Mouse (Mus musculus): ENCODE results near the gene Plk5. TPM values are rescaled to one million over a fixed set of nuclear protein-coding genes. Genes with fewer than 3 reads are reported as not detected.

The Plk5 gene
- polyA plus RNA-seq, 1 experiment = 2.0 TPM

GRCm38 (mm10) chr10:80316359-80316781 lies 39.9 kb upstream of the Plk5 start:
- no peak overlapping the region for H3K27ac ChIP-seq (ENCODE audit: insufficient read depth, low read depth, low read length)
- WGBS = 31% methylated on average over 11 of the region's 11 CpGs
- H3K4me3 ChIP-seq (ENCODE audit: insufficient read depth, low read depth, low read length) = no peak overlapping the region
- TF ChIP-seq CTCF (conservative IDR thresholded peaks at IDR 0.05; ENCODE audit: insufficient read depth, insufficient read length, low read depth, low read length) = no peak
- no peak for TF ChIP-seq POLR2A (IDR thresholded peaks at IDR 0.05; ENCODE audit: low read depth, low read length)
- peaks cover 7% of the 10 kb centered on the region for H3K4me1 ChIP-seq (ENCODE audit: control insufficient read depth, insufficient read depth, low read length)
- H3K36me3 ChIP-seq (ENCODE audit: control insufficient read depth, insufficient read depth, low read length) = no peaks in the 10 kb centered on the region
- H3K27me3 ChIP-seq (replicated peaks; ENCODE audit: control insufficient read depth, insufficient read depth, low read length) = no peaks in the 10 kb centered on the region
- no peak for DNase-seq

- Histone ChIP-seq H3K27me3 (replicated peaks; ENCODE audit: control insufficient read depth, insufficient read depth, low read length) (no peaks in the 10 kb centered on the region), H3K36me3 (ENCODE audit: control insufficient read depth, insufficient read depth, low read length) (no peaks in the 10 kb centered on the region), H3K27ac (ENCODE audit: insufficient read depth, low read depth, low read length) (no peak overlapping the region), H3K4me1 (ENCODE audit: control insufficient read depth, insufficient read depth, low read length) (peaks cover 7% of the 10 kb centered on the region), H3K4me3 (ENCODE audit: insufficient read depth, low read depth, low read length) (no peak overlapping the region)
- no peak for DNase-seq
- TF ChIP-seq POLR2A (IDR thresholded peaks at IDR 0.05; ENCODE audit: low read depth, low read length) (no peak), CTCF (conservative IDR thresholded peaks at IDR 0.05; ENCODE audit: insufficient read depth, insufficient read length, low read depth, low read length) (no peak)
- WGBS = 42% methylated on average over 10 of the region's 10 CpGs
Measured at GRCm38 (mm10) chr10:80317011-80317410, 39.2 kb upstream of the Plk5 start.

GRCm38 (mm10) chr10:80320340-80320760 lies 35.9 kb upstream of the Plk5 start, which contains the start of gene 2310011J03Rik:
Gene 2310011J03Rik, minus strand, starts transcription at chr10:80320537.
- WGBS = under 1% methylated on average over 34 of the region's 34 CpGs
- H3K4me3 ChIP-seq (ENCODE audit: insufficient read depth, low read depth, low read length) = peak within 1 kb of the TSS; percentile 89
- H3K27me3 ChIP-seq (replicated peaks; ENCODE audit: control insufficient read depth, insufficient read depth, low read length) = no peaks in the 10 kb centered on the region
- peak within 1 kb of the TSS; percentile 53 for H3K27ac ChIP-seq (ENCODE audit: insufficient read depth, low read depth, low read length)
- DNase-seq = peak; percentile 97
- no peaks in the 10 kb centered on the region for H3K36me3 ChIP-seq (ENCODE audit: control insufficient read depth, insufficient read depth, low read length)
- peaks cover 7% of the 10 kb centered on the region for H3K4me1 ChIP-seq (ENCODE audit: control insufficient read depth, insufficient read depth, low read length)
- TF ChIP-seq CTCF (conservative IDR thresholded peaks at IDR 0.05; ENCODE audit: insufficient read depth, insufficient read length, low read depth, low read length) (no peak), POLR2A (IDR thresholded peaks at IDR 0.05; ENCODE audit: low read depth, low read length) (peak; percentile 57)

- 65% methylated on average over 6 of the region's 6 CpGs for WGBS
Measured at GRCm38 (mm10) chr10:80321014-80321669, 35.1 kb upstream of the Plk5 start.

GRCm38 (mm10) chr10:80321670-80322581 lies 34.3 kb upstream of the Plk5 start:
- Histone ChIP-seq H3K27me3 (replicated peaks; ENCODE audit: control insufficient read depth, insufficient read depth, low read length) (no peaks in the 10 kb centered on the region), H3K4me1 (ENCODE audit: control insufficient read depth, insufficient read depth, low read length) (peaks cover 7% of the 10 kb centered on the region), H3K27ac (ENCODE audit: insufficient read depth, low read depth, low read length) (no peak overlapping the region), H3K36me3 (ENCODE audit: control insufficient read depth, insufficient read depth, low read length) (no peaks in the 10 kb centered on the region), H3K4me3 (ENCODE audit: insufficient read depth, low read depth, low read length) (no peak overlapping the region)
- TF ChIP-seq CTCF (conservative IDR thresholded peaks at IDR 0.05; ENCODE audit: insufficient read depth, insufficient read length, low read depth, low read length) = no peak
- TF ChIP-seq POLR2A (IDR thresholded peaks at IDR 0.05; ENCODE audit: low read depth, low read length) = no peak
- WGBS = 94% methylated on average over 21 of the region's 21 CpGs
- DNase-seq = no peak

More at GRCm38 (mm10) chr10:80321014-80321669, 35.1 kb upstream of the Plk5 start:
- Histone ChIP-seq H3K36me3 (ENCODE audit: control insufficient read depth, insufficient read depth, low read length) (no peaks in the 10 kb centered on the region), H3K27ac (ENCODE audit: insufficient read depth, low read depth, low read length) (no peak overlapping the region), H3K27me3 (replicated peaks; ENCODE audit: control insufficient read depth, insufficient read depth, low read length) (no peaks in the 10 kb centered on the region), H3K4me3 (ENCODE audit: insufficient read depth, low read depth, low read length) (no peak overlapping the region), H3K4me1 (ENCODE audit: control insufficient read depth, insufficient read depth, low read length) (peaks cover 7% of the 10 kb centered on the region)
- TF ChIP-seq POLR2A (IDR thresholded peaks at IDR 0.05; ENCODE audit: low read depth, low read length) (no peak), CTCF (conservative IDR thresholded peaks at IDR 0.05; ENCODE audit: insufficient read depth, insufficient read length, low read depth, low read length) (no peak)
- no peak for DNase-seq

GRCm38 (mm10) chr10:80322811-80323211 lies 33.4 kb upstream of the Plk5 start:
- H3K4me3 ChIP-seq (ENCODE audit: insufficient read depth, low read depth, low read length) = peak overlapping the region; percentile 63
- peaks cover 7% of the 10 kb centered on the region for H3K4me1 ChIP-seq (ENCODE audit: control insufficient read depth, insufficient read depth, low read length)
- no peaks in the 10 kb centered on the region for H3K27me3 ChIP-seq (replicated peaks; ENCODE audit: control insufficient read depth, insufficient read depth, low read length)
- 2% methylated on average over 28 of the region's 28 CpGs for WGBS
- H3K27ac ChIP-seq (ENCODE audit: insufficient read depth, low read depth, low read length) = no peak overlapping the region
- DNase-seq = peak; percentile 39
- TF ChIP-seq CTCF (conservative IDR thresholded peaks at IDR 0.05; ENCODE audit: insufficient read depth, insufficient read length, low read depth, low read length) = peak; percentile 14; the same call in 1 of the 2 replicates
- TF ChIP-seq POLR2A (IDR thresholded peaks at IDR 0.05; ENCODE audit: low read depth, low read length) = no peak
- H3K36me3 ChIP-seq (ENCODE audit: control insufficient read depth, insufficient read depth, low read length) = no peaks in the 10 kb centered on the region
